Mouse (Mus musculus): ENCODE results near the gene Mpv17l. TPM values are rescaled to one million over a fixed set of nuclear protein-coding genes. Genes with fewer than 3 reads are reported as not detected.

The Mpv17l gene
- polyA plus RNA-seq (2014; fragmentation: Illumina TruSeq; extraction: RNeasy Lipid Tissue Mini Kit (QIAGEN cat#74804)): 22.3 TPM

GRCm38 (mm10) chr16:13902888-13903483 is at the start of gene Mpv17l, which contains the start of gene Pdxdc1:
Gene Mpv17l, plus strand, starts transcription at chr16:13903161.
Gene Pdxdc1, minus strand, starts transcription at chr16:13903131.

GRCm38 (mm10) chr16:13986574-13987478 is 83.9 kb downstream of the Mpv17l start, which contains the start of the genes 2900011O08Rik and Ifitm7:
Gene 2900011O08Rik, plus strand, starts transcription at chr16:13986604.
Gene Ifitm7, minus strand, starts transcription at chr16:13986888.

Other genes starting within 250 kb of the Mpv17l start
- gene Parn, start 235.0 kb upstream of the Mpv17l start, polyA plus RNA-seq (2014; fragmentation: Illumina TruSeq; extraction: RNeasy Lipid Tissue Mini Kit (QIAGEN cat#74804)): 101 TPM
- 38.6 TPM for gene Bfar, start 231.3 kb upstream of the Mpv17l start, polyA plus RNA-seq (2014; fragmentation: Illumina TruSeq; extraction: RNeasy Lipid Tissue Mini Kit (QIAGEN cat#74804))
- gene 3110001I22Rik, start 231.2 kb upstream of the Mpv17l start, polyA plus RNA-seq (2014; fragmentation: Illumina TruSeq; extraction: RNeasy Lipid Tissue Mini Kit (QIAGEN cat#74804)): 21.0 TPM
- gene Pla2g10, start 172.2 kb upstream of the Mpv17l start, polyA plus RNA-seq (2014; fragmentation: Illumina TruSeq; extraction: RNeasy Lipid Tissue Mini Kit (QIAGEN cat#74804)): not detected
- 63.0 TPM for gene Rrn3, start 122.5 kb upstream of the Mpv17l start, polyA plus RNA-seq (2014; fragmentation: Illumina TruSeq; extraction: RNeasy Lipid Tissue Mini Kit (QIAGEN cat#74804))
- gene Ntan1, start 84.3 kb upstream of the Mpv17l start, polyA plus RNA-seq (2014; fragmentation: Illumina TruSeq; extraction: RNeasy Lipid Tissue Mini Kit (QIAGEN cat#74804)): 113 TPM
- gene Pdxdc1, start within 50 bp of the Mpv17l start, polyA plus RNA-seq (2014; fragmentation: Illumina TruSeq; extraction: RNeasy Lipid Tissue Mini Kit (QIAGEN cat#74804)): 132 TPM
- not detected for gene 2900011O08Rik, start 83.4 kb downstream of the Mpv17l start, polyA plus RNA-seq (2014; fragmentation: Illumina TruSeq; extraction: RNeasy Lipid Tissue Mini Kit (QIAGEN cat#74804))
- not detected for gene Ifitm7, start 83.7 kb downstream of the Mpv17l start, polyA plus RNA-seq (2014; fragmentation: Illumina TruSeq; extraction: RNeasy Lipid Tissue Mini Kit (QIAGEN cat#74804))